Mouse (Mus musculus) thymus, adult 18-20 months (tissue): ENCODE measurements at regions not wholly inside any gene's neighbourhood (a gene's known extent, or its start where the extent isn't known, plus 50 kb on each side); places are given as distances from the start of the nearest gene placed in this dataset.
A peak's percentile ranks its signal among the peaks of the same experiment; 100 is the strongest.

Source experiments
- DNase-seq, 2 experiments: peaks; one replicate each; pipeline ENCODE4 v3.0.0; 2022; ENCODE audit warnings: mixed read lengths in 2 of 2

DNA sequence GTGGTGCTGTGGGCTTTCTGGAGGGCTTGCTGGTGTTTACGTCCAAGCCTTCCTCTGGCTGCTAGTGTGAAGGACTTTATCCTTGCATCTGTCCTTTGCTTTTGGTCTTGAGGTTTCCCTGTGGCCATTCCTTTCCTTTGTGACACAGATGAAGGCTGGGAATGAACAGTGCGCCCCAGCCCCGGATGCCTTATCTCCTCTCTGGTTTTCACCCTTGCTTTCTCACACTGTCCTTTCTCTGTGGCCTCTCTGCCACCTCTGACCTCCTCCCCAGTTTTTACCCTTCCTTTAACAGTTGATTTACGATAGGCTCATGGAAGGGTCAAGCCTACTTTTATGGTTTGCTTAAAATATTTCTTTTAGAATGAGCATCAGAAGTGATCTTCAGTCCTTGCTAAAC, 53.2 kb downstream of the Gas1 start:
- no peak for DNase-seq

DNA sequence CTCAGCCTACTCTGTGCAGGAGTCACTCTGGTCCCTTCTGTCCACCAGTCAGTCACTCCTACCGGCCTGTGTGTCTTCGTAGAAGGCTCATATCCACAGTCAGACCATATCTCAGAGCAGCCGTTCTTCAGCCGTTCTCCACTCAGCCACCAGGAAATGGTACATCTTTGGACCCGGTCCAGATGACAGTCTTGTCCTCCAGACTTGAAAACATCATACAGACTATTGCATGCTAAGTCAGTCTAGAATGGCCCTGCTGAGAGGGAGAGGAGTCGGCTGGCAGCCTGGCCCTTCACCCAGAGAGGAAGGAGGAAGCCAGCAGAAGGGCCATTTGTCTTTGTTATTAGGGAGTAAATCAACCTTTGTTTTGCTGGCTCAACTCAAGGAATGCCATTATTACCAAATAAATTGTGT, 54.0 kb downstream of the Gas1 start:
- DNase-seq: no peak

- DNase-seq: no peak
Measured at GRCm38 (mm10) chr13:60122341-60123173, 54.6 kb downstream of the Gas1 start.

DNA sequence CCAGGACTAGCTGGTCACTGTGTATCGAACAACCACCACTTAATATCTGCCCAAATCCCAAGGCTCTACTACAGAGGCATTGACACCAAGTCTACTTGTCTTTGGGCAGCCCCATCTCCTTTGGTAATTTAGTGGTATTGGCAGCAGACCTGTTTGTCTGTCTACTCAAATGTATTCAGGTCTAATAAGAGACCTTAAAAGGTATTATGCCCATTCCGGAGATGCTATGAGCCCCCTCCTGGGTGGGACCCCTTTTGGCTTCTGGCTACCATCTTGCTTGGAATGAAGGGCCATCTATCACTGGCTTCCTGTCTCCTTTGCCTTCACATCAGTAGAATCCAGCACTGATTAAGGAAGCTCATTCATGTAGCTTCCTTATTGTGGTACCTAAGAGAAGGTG, 65.7 kb downstream of the Gas1 start:
- no peak for DNase-seq

GRCm38 (mm10) chr13:60110079-60110846, 66.9 kb downstream of the Gas1 start:
- DNase-seq: peak in 1 of 2 experiments; percentile 4

- no peak for DNase-seq
Measured at GRCm38 (mm10) chr13:60105286-60105685, 71.9 kb downstream of the Gas1 start.

DNA sequence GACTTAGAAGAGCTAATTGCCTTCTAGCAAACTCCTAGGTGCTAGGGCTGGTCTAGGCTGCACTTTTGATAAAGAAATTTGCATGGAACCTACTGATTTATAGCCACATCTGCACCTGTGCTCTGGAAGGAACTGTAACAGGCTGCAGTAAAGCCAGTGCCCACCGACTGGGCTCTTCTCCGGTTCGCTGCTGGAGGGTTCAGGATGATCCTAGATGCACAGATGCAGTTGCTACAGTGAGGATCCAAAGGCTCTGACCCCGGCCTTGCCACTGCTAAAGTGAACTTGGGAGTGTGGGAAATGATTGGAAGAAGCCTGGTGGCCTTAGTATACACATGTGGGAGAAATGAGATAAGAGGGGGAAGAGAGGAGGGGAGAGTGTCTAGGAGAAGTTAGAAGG, 75.5 kb downstream of the Gas1 start:
- DNase-seq: no peak

- no peak for DNase-seq
Measured at GRCm38 (mm10) chr13:60100130-60101112, 76.7 kb downstream of the Gas1 start.

DNA sequence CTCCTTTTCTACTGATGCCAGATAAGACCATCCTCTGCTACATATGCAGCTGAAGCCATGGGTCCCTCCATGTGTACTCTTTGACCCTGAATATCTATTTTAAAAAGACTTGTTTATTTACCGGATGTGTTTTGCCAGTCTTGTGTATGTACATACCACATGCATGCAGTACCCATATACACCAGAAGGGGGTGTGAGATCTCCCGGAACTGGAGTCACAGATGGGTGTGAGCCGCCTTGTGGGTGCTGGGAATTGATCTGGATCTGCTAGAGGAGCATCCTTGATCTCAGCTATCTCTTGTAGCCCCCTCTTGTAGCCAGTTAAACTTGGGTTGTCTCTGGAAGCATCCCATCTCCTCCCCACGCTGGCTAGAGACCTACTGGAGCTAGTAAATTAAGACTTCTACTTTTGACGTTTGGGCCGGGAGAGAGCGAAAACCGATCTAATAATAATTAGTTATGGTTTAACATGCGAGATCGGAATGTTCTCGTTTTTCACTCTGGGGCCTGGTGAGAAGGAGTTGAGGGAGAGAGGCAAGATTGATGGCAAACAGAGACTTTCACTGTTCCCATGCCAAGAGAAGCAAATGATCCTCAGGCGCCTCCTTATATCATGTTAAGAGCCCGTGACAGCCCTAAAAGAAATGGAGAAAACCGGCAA, 77.6 kb downstream of the Gas1 start:
- no peak for DNase-seq

- DNase-seq: no peak
Measured at GRCm38 (mm10) chr13:60098394-60098793, 78.8 kb downstream of the Gas1 start.

DNA sequence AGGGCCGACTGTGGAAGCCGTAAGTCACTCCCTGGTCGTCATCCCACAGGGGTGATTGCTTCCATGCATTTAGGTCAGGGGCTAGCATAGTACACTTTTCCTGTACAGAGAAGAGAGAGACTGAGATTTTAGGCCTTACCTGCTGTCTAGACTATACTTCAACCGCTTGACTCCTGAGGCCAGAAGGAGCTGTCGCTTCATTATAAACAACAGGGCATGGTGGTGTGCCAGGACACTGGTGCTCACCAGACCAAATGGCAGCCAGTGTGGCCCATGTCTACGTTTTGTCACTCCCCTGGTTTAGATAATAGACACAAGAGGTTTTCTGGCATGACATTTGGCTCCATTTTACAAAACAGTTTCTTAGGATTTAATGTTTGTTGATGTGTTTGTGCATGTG, 79.4 kb downstream of the Gas1 start:
- DNase-seq: no peak

- DNase-seq: no peak
Measured at GRCm38 (mm10) chr13:60086657-60087056, 90.5 kb downstream of the Gas1 start.

GRCm38 (mm10) chr13:60084975-60085374, 92.2 kb downstream of the Gas1 start:
- DNase-seq: no peak

- DNase-seq: no peak
Measured at GRCm38 (mm10) chr13:60084290-60084689, 92.9 kb downstream of the Gas1 start.

GRCm38 (mm10) chr13:60080113-60080512, 97.1 kb downstream of the Gas1 start:
- no peak for DNase-seq

GRCm38 (mm10) chr13:60078331-60079050, 98.7 kb downstream of the Gas1 start:
- no peak for DNase-seq

DNA sequence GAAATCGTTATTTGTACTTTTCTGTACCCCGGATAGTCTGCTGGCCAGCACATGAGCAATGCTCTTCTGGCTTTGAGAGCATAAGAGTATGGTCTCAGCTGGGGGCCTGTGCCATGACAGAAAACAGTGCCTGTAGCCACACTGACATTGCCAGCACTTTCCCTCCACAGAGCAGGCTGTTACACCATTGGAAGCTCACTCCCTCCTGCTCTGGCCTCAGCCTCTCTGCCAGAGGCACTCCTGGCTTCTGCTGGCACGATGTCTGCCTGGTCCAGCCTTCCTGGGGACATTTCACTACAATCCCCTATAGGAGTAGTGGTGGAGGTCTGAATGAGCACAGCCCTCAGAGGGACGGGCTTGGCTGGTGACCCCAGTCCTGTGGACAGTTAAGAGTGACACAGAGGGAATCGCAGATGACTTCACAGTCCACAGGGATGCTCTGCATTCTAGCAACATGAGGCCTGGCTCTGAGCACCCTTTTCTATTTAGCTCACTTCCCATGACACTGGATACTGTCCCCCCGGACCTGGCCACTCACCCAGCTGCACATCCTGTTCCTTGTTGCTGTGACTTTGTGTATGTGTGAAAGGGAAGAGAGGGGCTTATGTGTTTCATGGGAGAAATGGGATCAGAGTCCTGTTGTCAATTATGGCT, 100.9 kb downstream of the Gas1 start:
- DNase-seq: no peak

GRCm38 (mm10) chr13:60071595-60071994, 105.6 kb downstream of the Gas1 start:
- no peak for DNase-seq

- no peak for DNase-seq
Measured at GRCm38 (mm10) chr13:60069196-60069595, 108.0 kb downstream of the Gas1 start.

- DNase-seq: no peak
Measured at GRCm38 (mm10) chr13:60067325-60067724, 109.8 kb downstream of the Gas1 start.

- no peak for DNase-seq
Measured at GRCm38 (mm10) chr13:60061589-60061988, 115.6 kb downstream of the Gas1 start.
